Mouse (Mus musculus): ENCODE data around the gene Myt1. TPM values are rescaled to one million over a fixed set of nuclear protein-coding genes. Genes with fewer than 3 reads are reported as not detected.

Gene Myt1
- polyA plus RNA-seq, 1 experiment: 0.04 TPM

GRCm38 (mm10) chr2:181759041-181759440, 4.1 kb upstream of the Myt1 start:
- no peaks in the 10 kb centered on the region for H3K4me1 ChIP-seq (replicated peaks; ENCODE audit: control insufficient read depth, insufficient read depth, low read length)
- H3K4me3 ChIP-seq (ENCODE audit: control insufficient read depth, insufficient read depth, low read length): no peak overlapping the region
- H3K27ac ChIP-seq (ENCODE audit: control insufficient read depth, insufficient read depth, low read length): no peak overlapping the region
- H3K27me3 ChIP-seq (ENCODE audit: control insufficient read depth, insufficient read depth, low read length): no peaks in the 10 kb centered on the region
- WGBS: 29% methylated on average over 4 of the region's 4 CpGs
- no peaks in the 10 kb centered on the region for H3K36me3 ChIP-seq (ENCODE audit: control insufficient read depth, insufficient read depth, low read length)
- DNase-seq: no peak
- TF ChIP-seq POLR2A (IDR thresholded peaks at IDR 0.05; ENCODE audit: control insufficient read depth, extremely low read depth, insufficient read depth, low read length, poor library complexity) (no peak), CTCF (IDR thresholded peaks at IDR 0.05; ENCODE audit: borderline replicate concordance, control insufficient read depth, extremely low read depth, insufficient read depth, low read length, poor library complexity) (no peak)

- Histone ChIP-seq H3K4me3 (ENCODE audit: control insufficient read depth, insufficient read depth, low read length) (no peak overlapping the region), H3K27ac (ENCODE audit: control insufficient read depth, insufficient read depth, low read length) (no peak overlapping the region), H3K36me3 (ENCODE audit: control insufficient read depth, insufficient read depth, low read length) (no peaks in the 10 kb centered on the region), H3K4me1 (replicated peaks; ENCODE audit: control insufficient read depth, insufficient read depth, low read length) (no peaks in the 10 kb centered on the region), H3K27me3 (ENCODE audit: control insufficient read depth, insufficient read depth, low read length) (no peaks in the 10 kb centered on the region)
- DNase-seq: no peak
- WGBS: 53% methylated on average over 14 of the region's 14 CpGs
- TF ChIP-seq CTCF (IDR thresholded peaks at IDR 0.05; ENCODE audit: borderline replicate concordance, control insufficient read depth, extremely low read depth, insufficient read depth, low read length, poor library complexity) (no peak), POLR2A (IDR thresholded peaks at IDR 0.05; ENCODE audit: control insufficient read depth, extremely low read depth, insufficient read depth, low read length, poor library complexity) (no peak)
These were observed 875 bp downstream of the Myt1 start for GRCm38 (mm10) chr2:181763886-181764527.

DNA sequence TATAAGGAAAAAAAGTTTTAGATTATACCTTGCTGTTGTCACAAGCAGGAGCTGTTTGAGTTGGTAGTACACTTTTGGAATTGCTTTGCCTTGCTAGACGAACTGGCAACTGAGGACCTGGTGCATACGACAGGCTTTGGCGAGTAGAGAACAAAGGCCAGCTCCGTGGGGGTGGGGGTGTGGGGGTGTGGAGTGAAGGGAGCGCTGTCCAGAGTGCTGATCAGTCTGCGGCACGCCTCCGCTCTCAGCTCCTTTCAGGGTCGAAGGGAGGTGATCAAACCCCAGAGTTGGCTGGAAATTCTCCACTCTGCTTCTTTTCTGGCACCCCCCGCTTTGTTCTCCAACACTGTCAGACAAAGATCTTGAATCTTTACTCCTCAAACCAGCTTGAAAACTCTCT, 1.5 kb downstream of the Myt1 start:
- no peak overlapping the region for H3K4me3 ChIP-seq (ENCODE audit: control insufficient read depth, insufficient read depth, low read length)
- H3K27ac ChIP-seq (ENCODE audit: control insufficient read depth, insufficient read depth, low read length): no peak overlapping the region
- H3K27me3 ChIP-seq (ENCODE audit: control insufficient read depth, insufficient read depth, low read length): no peaks in the 10 kb centered on the region
- WGBS: 7% methylated on average over 10 of the region's 10 CpGs
- DNase-seq: peak; percentile 9
- no peak for TF ChIP-seq POLR2A (IDR thresholded peaks at IDR 0.05; ENCODE audit: control insufficient read depth, extremely low read depth, insufficient read depth, low read length, poor library complexity)
- TF ChIP-seq CTCF (IDR thresholded peaks at IDR 0.05; ENCODE audit: borderline replicate concordance, control insufficient read depth, extremely low read depth, insufficient read depth, low read length, poor library complexity): no peak
- no peaks in the 10 kb centered on the region for H3K4me1 ChIP-seq (replicated peaks; ENCODE audit: control insufficient read depth, insufficient read depth, low read length)
- H3K36me3 ChIP-seq (ENCODE audit: control insufficient read depth, insufficient read depth, low read length): no peaks in the 10 kb centered on the region

DNA sequence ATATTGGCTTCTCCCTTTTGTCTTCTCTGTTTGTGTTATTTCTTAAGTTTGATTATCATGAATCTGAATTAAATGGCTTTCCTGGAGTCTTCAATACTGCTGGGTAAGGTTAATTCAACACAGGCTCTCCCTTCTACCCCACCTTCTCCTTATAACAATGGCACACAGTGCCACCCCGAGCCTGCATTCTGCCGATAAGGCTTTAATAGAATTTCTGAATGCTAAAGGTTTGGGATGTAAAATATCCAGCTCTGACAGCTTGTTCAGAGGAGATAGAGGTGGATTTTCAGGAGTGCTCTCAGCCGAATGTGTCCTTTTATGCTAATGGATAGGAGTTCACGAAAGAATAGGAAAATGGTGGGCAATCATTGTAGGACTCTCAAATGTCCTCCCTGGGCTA, 2.1 kb downstream of the Myt1 start:
- TF ChIP-seq POLR2A (IDR thresholded peaks at IDR 0.05; ENCODE audit: control insufficient read depth, extremely low read depth, insufficient read depth, low read length, poor library complexity) (no peak), CTCF (IDR thresholded peaks at IDR 0.05; ENCODE audit: borderline replicate concordance, control insufficient read depth, extremely low read depth, insufficient read depth, low read length, poor library complexity) (no peak)
- no peak for DNase-seq
- WGBS: 88% methylated on average over 4 of the region's 4 CpGs

GRCm38 (mm10) chr2:181766672-181767557, 3.8 kb downstream of the Myt1 start:
- TF ChIP-seq POLR2A (IDR thresholded peaks at IDR 0.05; ENCODE audit: control insufficient read depth, extremely low read depth, insufficient read depth, low read length, poor library complexity) (no peak), CTCF (IDR thresholded peaks at IDR 0.05; ENCODE audit: borderline replicate concordance, control insufficient read depth, extremely low read depth, insufficient read depth, low read length, poor library complexity) (no peak)
- Histone ChIP-seq H3K27ac (ENCODE audit: control insufficient read depth, insufficient read depth, low read length) (no peak overlapping the region), H3K36me3 (ENCODE audit: control insufficient read depth, insufficient read depth, low read length) (no peaks in the 10 kb centered on the region), H3K4me3 (ENCODE audit: control insufficient read depth, insufficient read depth, low read length) (no peak overlapping the region), H3K27me3 (ENCODE audit: control insufficient read depth, insufficient read depth, low read length) (no peaks in the 10 kb centered on the region), H3K4me1 (replicated peaks; ENCODE audit: control insufficient read depth, insufficient read depth, low read length) (no peaks in the 10 kb centered on the region)
- 72% methylated on average over 14 of the region's 14 CpGs for WGBS
- no peak for DNase-seq

More for the DNA sequence above, 2.1 kb downstream of the Myt1 start:
- Histone ChIP-seq H3K4me1 (replicated peaks; ENCODE audit: control insufficient read depth, insufficient read depth, low read length) (no peaks in the 10 kb centered on the region), H3K36me3 (ENCODE audit: control insufficient read depth, insufficient read depth, low read length) (no peaks in the 10 kb centered on the region), H3K4me3 (ENCODE audit: control insufficient read depth, insufficient read depth, low read length) (no peak overlapping the region), H3K27ac (ENCODE audit: control insufficient read depth, insufficient read depth, low read length) (no peak overlapping the region), H3K27me3 (ENCODE audit: control insufficient read depth, insufficient read depth, low read length) (no peaks in the 10 kb centered on the region)

GRCm38 (mm10) chr2:181768451-181768850, 5.3 kb downstream of the Myt1 start:
- Histone ChIP-seq H3K4me3 (ENCODE audit: control insufficient read depth, insufficient read depth, low read length) (no peak overlapping the region), H3K4me1 (replicated peaks; ENCODE audit: control insufficient read depth, insufficient read depth, low read length) (no peaks in the 10 kb centered on the region), H3K36me3 (ENCODE audit: control insufficient read depth, insufficient read depth, low read length) (no peaks in the 10 kb centered on the region), H3K27ac (ENCODE audit: control insufficient read depth, insufficient read depth, low read length) (no peak overlapping the region), H3K27me3 (ENCODE audit: control insufficient read depth, insufficient read depth, low read length) (no peaks in the 10 kb centered on the region)
- no peak for TF ChIP-seq CTCF (IDR thresholded peaks at IDR 0.05; ENCODE audit: borderline replicate concordance, control insufficient read depth, extremely low read depth, insufficient read depth, low read length, poor library complexity)
- TF ChIP-seq POLR2A (IDR thresholded peaks at IDR 0.05; ENCODE audit: control insufficient read depth, extremely low read depth, insufficient read depth, low read length, poor library complexity): no peak
- DNase-seq: no peak
